Mouse (Mus musculus): ENCODE data around the gene Casq2.

- TF ChIP-seq POLR2A (IDR thresholded peaks at IDR 0.05; ENCODE audit: insufficient read depth, low read depth, low read length) (no peak), CTCF (IDR thresholded peaks at IDR 0.05) (no peak), EP300 (IDR thresholded peaks at IDR 0.05; ENCODE audit: insufficient read depth, low read depth, low read length) (no peak)
Measured at GRCm38 (mm10) chr3:102084833-102085491, 1.3 kb upstream of the Casq2 start.
